Mouse (Mus musculus) lung, postnatal 25 days (tissue): ENCODE results near the gene Ubald1.

Experiments used
- DNase-seq: peaks from one replicate; pipeline ENCODE4 v3.0.0; 2022; ENCODE audit warnings: low spot score

Ubald1 gene

DNA sequence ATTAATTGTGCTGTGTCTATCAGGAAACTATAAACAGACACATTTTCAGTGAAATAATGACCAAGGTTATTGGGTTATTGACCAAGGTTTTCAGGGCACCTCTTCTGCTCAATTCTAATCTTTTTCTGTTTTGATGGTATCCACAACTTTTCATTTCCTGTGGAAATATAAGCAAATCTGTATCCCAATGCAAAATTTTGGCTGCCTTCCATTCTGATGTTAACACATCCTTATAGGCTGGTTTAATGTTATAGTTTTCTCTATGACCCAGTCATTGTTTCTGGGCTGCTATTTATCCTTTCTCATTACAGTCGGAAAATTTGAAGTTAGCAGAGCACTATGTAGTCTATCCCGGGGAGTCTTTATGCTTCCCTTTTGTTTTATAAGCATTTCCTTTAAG lies 19.6 kb upstream of the Ubald1 start:
- no peak for DNase-seq

DNA sequence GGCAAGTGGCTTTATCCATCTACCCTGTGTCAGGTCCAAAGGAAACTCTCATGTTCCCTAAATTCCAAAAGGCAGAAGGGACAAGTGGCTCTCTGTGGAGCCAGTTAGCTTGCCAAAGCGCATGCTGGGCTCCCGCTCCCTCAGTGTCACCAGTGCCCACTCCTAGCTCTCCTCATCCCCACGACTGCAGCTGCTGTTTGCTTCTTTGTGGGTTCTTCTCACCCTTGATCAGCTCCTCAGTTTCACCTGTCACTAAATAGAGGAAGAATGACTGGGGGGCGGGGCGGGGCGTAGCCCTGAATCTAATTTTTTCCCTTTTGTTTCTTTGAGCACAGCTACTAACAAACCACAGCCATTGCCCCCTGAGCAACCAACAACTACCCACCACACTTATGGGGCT lies 18.8 kb upstream of the Ubald1 start:
- no peak for DNase-seq

DNA sequence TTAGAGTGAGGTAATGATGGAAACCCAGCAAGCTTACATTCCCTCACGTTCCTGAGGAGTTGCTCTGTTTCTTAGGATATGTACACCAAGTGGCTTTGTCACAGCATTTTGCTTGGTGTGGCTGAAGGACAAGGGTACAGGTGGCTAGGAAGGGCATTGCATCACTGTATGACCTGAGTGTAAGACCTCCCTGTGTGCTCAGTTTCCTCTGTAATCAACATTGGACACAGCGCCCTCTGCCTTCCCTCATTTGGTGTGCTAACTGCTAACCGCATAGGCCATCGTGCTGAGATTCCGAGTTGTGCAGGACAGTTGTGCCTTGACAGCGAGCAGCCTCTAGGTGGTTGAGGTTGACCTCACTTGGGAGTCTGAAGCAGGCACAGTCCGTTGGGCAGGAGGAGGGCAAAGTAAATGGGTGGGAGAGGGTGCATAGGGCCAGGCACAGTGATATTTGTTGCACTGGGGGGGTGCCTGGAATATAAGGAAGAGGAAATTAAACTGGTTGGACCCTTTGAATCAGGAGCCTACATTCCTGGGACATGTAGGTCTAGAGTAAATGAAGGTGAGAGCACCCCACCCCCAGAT lies 17.1 kb upstream of the Ubald1 start:
- DNase-seq = no peak

DNA sequence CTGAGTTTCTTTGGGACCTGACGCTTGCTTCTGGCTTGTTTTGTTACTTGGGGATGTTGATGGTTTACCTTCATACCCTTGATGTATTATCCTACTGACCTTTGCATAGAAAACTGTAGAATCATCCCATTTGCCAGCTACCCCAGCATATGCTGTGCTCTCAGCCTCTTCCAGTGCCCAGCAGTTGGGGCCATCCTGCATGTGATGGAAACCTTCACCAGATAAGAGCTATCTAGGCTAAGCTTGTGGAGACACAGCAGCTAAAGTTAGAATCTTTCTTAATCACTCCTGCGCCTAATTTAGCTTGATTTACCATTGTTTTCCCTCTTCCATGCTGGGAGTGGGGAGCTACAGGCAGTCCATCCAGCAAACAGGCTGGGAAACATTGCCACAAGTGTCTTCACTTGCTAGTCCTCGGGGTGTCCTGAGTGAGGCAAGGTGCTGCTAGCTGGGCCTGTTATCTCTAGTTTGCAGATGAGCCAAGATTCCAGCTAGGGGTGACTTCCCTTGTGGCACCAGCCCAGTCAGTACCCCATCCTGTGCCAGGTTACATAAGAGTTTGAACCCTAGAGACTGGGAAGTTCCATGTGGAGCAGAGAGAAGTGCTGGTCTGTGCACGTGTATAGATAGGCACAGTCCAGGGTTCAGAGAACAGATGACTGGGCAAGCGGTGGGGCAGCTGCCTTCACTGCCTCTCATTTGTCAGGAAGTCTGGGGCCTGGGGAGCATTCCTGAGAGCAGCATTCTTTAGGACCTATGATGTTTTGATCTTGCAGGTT lies 16.3 kb upstream of the Ubald1 start:
- no peak for DNase-seq

DNA sequence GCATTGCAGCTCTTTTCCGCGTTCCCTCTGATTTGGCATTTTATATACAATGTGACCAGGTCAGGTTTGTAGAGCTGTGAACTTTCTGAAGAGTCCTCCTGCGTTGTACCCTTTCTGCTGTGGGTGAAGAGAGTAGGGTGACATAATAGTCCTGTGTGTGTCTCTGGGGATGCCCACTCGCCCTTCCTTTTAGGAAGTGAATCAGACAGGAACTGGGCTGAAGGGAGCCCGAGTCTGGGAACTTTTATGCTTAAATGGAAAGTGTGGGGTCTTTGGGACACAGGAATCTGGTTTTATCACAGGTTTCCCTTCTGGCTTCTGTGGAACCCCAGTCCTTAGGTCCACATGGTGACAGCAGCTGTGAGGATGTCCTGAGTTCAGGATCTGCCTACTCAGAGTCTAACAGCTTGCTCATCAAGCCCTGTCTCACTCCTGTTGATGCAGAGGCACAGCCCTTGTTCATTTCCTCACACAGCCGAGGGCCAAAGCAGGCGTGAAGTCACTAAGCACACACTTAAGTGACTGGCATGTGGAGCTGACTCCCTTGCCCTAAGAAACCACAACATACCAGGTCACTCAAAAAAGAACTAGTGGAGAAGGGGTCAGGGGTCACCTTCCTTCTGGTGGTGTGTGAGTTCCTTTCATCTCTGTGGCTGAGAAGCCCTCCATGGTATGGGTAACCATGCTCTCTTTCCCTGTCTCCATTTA lies 14.2 kb upstream of the Ubald1 start:
- DNase-seq = peak; percentile 70

DNA sequence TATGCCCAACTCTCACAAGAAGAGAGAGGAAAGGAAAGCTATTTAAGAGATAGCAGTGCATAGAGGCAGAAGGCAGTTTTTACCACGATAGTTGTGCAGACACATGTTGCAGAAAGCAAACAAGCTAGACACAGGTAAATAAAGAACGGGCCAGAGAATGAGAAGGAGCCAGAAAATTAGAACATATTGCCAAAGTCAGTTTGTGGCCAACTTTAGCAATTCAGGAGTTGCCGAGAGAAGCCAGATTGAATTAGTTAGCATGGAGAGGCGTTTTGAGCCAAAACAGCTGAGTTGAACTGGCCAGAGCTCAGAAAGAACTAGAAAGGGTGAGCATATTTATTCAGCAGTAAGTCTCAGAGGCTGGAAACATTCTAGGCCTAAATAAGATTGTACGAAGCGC lies 12.1 kb upstream of the Ubald1 start:
- DNase-seq = no peak

DNA sequence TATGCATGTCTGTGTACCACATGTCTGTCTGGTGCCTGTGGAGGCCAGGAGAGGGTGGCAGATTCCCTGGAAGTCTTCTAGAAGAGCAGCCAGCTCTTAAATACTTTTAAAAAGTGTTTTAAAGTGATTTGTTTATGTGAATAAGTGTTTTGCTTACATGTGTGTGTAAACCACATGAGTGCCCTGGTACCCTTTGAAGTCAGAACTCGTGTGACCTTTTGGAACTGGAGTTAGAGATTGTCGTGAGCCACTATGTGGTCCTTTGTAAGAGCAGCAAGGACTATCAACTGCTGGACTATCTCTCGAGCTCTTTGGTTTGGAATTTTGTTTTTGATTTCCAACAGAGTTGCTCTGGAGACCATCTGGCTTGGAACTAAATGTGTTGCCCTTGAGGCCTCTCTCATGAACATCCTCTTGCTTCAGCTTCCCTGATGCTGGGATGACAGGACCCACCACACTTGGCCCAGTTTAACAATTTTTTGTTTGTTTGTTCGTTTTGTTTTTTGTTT lies 10.1 kb upstream of the Ubald1 start:
- DNase-seq = no peak

DNA sequence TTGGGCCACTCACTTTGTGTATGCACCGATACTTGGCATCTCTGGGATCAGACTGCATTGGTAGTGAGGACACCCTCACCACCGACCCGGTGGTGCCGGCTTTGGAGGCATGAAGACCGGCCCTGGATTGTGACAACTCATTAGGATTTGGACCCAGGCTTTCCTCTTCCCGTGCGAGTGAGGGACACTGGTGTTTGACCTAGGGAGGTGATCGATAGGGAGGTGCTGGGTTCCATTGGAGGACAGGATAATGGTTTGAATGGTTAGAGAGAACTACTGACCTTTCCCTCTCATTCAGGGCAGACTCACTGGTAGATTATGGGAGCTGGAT lies 6.5 kb upstream of the Ubald1 start:
- no peak for DNase-seq

DNA sequence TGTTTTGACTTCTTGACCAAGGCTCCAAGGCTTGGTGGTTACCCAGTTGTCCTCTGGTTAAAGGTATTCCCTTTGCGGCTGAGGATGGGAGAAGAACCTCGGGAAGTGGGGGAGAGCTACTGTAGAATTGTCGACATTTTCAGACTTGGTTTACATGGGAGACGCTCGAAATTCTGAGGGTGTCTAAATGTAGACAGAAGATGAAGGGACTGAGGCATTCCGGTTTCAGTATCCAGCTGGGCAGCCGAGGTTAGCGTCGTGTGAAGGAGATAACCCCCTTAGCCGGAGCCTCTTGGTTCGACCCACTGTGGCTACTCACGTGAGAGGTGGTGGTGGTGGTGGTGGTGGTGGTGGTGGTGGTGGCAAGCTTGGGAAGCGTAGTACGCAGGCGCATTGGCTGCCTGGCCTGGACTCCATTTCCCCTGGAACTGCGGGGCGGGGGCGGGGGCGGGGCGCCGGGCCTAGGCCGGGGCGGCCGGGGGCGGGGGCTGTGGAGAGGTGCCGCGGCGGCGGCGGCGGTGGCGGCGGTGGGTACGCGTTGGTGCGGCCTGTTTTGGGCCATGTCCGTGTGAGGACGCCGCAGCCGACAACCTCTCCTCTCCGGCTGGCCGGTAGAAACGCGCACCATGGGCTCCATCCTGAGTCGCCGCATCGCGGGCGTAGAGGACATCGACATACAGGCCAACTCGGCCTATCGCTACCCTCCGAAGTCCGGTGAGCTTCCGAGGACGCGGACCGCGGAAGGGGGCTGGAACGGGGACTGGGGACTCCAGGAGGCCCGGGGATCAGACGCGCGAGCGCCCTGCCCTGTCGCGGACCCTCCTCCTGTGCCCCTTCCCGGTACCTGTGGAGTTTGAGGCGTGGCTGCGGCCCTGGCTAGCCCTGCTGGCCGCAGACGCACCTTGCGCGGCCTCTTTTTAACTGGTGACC lies 5.9 kb upstream of the Ubald1 start, which contains the start of gene Mgrn1:
Gene Mgrn1, plus strand, starts transcription at position 490 of the 930 bp plus-strand sequence.
- peak; percentile 90 for DNase-seq

DNA sequence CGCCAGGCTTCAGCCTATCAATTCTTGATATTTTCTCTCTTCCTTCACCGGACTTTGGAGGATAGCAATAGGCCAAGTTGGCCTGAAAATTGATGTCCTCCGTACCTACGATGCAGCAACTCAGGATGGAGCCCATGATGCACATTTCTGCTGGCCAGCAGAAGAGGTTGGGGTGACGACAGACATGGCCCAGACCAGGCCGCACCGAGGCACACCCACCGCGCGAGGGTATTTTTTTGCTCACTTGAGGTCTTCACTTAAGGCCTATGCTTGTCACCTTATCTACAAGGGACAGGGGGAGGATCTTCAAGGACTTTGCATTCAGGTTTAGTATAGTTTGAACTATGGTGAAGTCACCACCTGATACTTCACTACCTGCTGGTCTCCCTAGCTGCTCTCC lies 4.8 kb upstream of the Ubald1 start:
- no peak for DNase-seq

DNA sequence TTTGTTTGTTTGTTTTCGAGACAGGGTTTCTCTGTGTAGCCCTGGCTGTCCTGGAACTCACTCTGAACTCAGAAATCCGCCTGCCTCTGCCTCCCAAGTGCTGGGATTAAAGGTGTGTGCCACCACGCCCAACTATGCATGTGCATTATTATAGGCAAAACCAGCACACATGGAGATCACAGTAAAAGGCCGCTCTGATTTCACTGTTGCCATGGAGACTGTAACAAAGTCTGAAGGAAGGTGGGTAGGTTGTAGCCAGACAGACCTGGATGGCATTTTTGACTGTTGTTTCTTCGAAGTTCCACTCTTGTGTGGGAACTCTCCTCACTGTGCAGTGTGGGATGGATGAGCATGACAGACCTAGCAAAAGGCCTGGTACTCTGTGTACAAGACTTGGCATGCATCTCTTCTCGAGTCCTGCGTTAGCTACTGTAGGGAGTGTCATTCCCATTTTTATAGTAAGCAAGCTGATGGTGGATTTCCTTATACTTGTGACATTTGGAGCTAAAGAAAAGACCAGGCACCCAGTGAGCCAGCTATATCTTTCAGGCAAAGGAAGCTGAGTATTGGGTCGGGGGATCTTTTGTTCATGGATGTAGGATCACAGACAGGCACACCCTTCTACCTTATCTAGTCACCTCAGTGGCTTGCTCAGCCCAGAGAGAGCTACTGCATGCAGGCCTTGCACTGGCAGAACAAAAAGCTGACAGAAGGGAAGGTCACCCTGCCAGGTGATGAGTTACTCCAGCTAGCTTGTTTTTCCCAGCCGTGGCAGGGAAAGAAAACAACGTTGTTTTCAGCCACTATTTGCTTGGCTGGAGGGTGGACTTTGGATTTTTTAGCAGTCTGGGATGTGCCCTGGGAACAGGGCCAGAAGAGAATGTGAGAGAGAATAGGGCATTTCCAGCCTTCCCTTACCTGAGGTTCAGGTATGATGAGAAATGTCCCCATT lies 1.6 kb upstream of the Ubald1 start:
- DNase-seq = no peak

DNA sequence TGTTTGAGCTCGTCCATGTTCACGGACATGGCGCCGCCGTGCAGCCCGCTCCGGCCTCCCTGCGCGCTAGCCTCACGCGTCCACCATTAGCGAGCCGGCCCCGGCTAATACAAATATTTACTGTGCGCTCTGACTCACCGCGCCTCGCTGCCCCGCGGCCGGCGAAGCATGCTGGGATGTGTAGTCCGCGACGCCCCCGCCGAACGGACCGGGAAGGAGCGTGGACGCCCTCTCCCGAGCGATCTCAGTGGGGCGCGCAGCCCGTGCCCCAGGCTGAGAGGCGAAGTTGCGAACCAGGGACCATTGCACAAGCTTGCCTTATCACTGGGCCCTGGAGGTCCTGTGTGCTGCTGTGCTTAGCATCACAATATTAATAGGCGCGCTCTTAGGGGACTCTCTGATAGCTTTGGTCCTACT lies 399 bp downstream of the Ubald1 start:
- peak; percentile 93 for DNase-seq

DNA sequence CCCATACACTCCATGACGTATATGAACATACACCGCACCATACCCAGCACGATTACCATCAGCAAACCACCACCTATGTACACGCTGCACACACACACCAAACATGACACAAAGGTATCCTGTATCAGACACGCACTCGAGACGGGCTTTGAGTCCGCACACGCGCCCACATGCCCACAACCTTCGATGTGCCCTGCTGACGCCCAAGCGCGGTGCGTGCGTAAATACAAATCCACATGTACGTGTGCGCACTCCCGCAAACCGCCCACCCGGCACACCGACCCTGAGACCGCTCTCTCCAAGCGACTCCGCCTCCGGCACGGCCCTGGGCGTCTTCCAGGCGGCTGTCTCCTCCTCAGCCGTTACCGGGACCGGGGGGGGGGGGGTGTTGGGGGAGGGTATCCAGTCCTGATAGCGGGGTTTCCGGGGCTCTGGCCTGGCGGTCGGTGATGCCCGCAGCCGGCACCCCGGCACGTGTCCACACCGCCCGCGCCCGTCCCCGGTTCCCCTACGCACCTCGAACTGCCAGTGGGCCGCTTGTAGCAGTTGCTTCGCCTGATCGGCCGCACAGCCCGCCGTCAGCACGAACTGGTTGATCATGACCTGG lies 911 bp downstream of the Ubald1 start:
- DNase-seq = no peak

DNA sequence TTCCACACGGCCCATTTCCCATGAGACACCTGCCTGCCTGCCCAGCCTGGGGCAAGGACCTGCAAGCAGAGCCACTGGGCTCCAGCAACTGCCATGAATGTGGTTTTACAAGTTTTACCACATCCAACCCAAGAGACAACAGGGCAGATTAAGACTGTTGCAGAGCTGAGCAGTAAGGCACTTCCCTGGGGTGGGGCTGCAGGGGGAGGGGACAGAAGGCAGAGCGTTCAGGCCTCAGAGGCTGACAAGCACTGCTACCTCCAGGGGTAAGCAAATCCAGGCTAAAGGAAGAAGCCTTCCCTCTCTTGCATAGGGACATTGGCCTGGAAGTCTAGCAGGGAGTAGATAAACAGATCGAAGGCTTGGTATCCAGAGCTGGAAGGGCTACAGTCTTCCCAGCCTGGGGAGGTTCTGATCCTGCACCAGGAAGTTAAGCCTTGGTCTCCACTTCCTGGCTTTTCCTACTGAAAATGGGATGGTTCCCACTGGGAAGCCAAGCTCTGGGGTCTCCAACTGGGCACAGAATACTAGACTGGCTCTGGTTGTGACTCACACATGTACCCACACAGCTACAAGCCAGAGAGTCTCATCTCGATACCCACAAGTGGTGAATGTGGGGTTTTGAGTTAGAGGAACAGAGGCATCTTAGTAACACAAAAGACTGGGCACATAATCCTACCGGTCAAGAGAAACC lies 1.8 kb downstream of the Ubald1 start:
- peak; percentile 67 for DNase-seq

DNA sequence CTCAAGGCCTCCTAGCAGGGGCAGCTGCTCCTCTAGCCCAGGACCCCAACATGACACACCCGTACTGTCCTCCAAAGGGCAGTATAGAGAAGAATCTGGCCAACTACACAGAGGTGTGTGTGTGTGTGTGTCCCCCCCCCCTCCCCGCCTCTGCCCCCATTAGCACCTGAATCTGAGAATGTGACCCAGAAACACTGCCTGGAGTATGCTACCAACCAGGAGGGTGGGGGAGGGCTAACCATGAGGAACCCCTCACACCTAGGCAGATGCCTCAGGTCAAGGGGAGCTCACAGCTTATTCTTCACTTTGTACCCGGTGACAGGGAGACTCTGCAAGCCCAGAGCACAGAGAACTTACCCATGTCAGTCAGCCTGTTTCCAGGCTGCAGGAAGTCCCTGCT lies 2.4 kb downstream of the Ubald1 start:
- DNase-seq = no peak

DNA sequence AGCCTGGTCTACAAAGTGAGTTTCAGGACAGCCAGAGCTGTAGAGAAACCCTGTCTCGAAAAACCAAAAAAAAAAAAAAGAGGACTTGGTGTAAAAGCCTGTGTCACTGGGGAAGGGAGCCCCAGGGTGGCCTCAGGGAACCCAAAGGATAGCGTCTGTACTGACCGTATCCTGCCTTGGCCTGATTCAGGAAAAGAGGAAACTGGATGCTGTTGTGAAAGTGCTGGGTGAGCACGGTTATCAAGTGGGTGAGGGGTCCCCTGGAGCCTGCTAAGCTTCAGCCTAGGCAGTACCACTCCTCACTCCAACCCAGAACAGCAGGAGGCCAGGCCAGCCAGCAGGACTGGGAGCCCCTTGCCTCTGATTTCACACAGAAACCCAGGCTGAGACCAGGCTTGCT lies 2.9 kb downstream of the Ubald1 start:
- no peak for DNase-seq

DNA sequence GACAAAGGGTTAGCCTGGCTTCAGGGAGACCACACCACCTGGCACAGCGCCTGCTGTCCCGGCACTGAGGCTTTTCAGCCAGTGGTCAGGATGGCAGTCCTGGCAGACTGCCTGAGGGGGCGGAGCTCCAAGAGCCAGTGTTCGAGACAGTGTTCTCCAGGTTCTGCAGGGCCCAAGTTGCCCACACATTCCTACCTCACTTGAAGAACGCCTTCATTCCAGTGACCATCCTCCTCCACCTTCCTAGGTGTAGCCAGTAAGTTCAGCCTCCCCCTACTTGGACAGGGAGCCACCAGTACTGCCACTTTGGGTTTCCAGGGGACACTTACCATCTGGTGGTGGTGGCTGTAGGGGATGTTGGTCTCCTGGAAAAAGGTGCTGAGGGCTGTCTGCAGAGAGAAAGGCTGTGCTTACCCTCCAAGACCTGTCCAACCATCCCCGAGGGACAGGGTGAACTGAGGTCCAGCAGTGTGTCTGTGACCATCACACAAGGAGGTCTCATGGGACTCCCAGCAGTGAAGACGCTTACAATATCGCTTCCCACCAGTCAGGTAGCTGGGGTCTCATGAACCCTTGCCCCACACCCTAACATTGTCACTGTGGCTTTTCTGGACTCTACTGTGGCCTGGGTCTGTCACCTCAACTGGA lies 4.0 kb downstream of the Ubald1 start:
- peak; percentile 60 for DNase-seq

DNA sequence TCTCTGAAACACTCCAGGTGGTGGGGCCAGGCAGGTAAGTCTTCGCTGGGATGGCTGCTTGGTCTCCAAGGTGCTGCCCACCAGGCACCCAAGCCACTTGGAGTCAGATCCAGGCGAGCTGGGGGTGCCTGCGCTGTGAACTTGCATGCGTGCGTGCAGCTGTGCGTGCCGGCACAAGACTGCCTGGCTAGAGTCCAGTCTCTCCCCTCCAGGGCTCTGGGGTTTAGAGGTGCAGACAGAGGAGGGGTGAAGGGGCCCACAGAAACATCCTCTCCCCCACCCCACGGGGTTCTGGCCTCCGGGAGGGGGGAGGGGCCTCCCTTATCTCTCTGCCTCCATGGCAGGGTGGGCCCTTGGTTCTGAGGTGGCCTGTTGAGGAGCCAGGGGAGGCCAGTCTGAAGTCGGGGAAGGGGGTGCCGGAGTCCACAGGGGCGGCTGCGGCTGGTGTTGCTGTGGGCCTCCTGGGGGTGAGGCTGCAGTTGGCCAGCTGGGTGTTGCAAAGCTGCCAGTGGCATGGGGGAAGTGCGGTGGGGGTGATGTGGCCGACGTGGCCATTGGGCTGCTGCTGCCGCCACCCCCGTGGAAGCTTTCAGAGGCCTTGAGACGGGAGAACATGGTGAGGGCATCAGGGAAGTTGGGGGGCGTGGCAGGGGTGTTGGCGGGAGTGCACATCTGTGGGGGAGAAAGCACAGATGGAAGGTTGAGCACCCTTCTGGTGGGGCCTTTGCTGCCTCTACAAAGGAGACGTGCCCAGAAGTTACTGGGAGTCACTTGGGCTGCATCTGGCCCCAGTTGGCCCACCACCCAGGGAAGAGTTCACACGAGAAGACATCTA lies 4.7 kb downstream of the Ubald1 start:
- DNase-seq = no peak
